Mouse (Mus musculus): ENCODE data around the gene Adam19. TPM values are rescaled to one million over a fixed set of nuclear protein-coding genes. Genes with fewer than 3 reads are reported as not detected.
A peak's percentile ranks its signal among the peaks of the same experiment; 100 is the strongest.

The Adam19 gene
- polyA plus RNA-seq, 1 experiment = 43.2 TPM

DNA sequence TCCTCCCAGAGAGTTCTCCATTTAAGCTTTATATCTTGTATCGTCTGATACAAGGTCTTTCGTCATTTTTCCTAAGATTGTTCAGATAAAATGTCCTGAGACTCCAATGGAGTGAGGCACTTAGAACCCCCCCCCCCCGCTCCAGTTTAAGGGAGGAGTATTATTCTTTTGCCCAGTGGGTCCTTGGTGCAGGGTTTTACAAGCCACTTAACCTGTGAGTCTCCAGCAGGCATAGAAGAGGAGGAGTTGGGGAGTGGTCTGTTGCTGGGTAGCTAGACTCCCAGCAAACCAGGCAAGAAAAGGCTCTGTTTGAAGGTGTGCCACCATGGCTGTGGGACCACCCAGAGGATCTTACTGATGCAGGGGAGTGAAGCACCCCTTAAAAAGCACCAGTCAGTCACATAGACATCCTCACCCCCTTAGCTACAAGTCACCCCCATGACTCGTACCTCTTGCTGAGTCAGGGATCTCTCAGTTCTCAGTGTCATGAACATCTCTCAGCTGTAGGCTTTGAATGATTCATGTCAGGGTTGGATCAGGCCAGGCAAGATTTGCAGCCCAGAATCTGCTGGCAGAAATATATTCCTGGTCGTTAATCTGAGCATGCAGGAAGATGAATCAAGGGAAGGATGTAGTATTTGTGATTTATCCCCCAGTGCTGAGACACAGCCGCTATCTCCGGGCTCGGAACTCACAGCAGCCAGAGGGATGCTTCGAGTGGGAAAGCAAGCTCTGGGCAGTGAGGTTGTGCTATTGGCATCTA is 59.8 kb downstream of the Adam19 start:
- no peak for TF ChIP-seq SRF (IDR thresholded peaks at IDR 0.05; ENCODE audit: control insufficient read depth, insufficient read length, low read depth)
- peak; percentile 17 for TF ChIP-seq POLR2AphosphoS2 (IDR thresholded peaks at IDR 0.05; ENCODE audit: insufficient read length, low read depth)
- peaks cover 40% of the 10 kb centered on the region for H3K36me3 ChIP-seq (ENCODE audit: control insufficient read depth, insufficient read depth)
- no peak overlapping the region for H3ac ChIP-seq (ENCODE audit: control insufficient read depth, insufficient read length)

DNA sequence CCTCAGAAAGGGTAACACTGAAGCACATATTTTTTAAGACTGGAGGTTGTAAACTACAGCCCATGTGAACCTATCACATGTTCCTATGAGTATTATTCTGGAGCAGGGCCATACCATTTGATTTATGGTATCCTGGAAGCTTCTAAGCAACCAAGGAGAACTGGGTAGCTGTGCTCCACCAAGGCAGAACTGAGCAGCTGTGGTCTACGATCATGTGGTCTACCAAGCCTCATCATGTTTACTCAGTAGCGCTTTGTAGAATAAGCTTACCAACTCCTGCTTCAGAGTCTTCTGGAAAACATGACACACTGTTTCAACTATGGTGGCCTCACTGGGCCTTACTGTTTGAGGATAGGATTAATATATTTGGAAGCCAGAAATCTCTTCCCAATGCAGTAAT is 60.7 kb downstream of the Adam19 start:
- H3K4me2 ChIP-seq (ENCODE audit: low read depth) = peak overlapping the region; percentile 25
- TF ChIP-seq E2F4 (IDR thresholded peaks at IDR 0.05; ENCODE audit: insufficient read depth) (no peak), MYOD1 (IDR thresholded peaks at IDR 0.05; ENCODE audit: control insufficient read depth in 1 of 3, insufficient read length in 2 of 3, low read depth in 2 of 3) (peak; percentile 36 to 56 (median 52)), MYOG (IDR thresholded peaks at IDR 0.05; ENCODE audit: control insufficient read depth in 1 of 3, insufficient read depth in 1 of 3, insufficient read length in 2 of 3, low read depth in 2 of 3) (peak in 1 of 3 experiments; percentile 38), SRF (IDR thresholded peaks at IDR 0.05; ENCODE audit: control insufficient read depth, insufficient read length, low read depth) (no peak), CEBPB (IDR thresholded peaks at IDR 0.05; ENCODE audit: insufficient read depth, poor library complexity, severe bottlenecking) (no peak), MAX (IDR thresholded peaks at IDR 0.05; ENCODE audit: low read depth) (no peak), POLR2AphosphoS2 (IDR thresholded peaks at IDR 0.05; ENCODE audit: insufficient read length, low read depth) (no peak), POLR2A (IDR thresholded peaks at IDR 0.05; ENCODE audit: insufficient read length, low read depth) (no peak), REST (IDR thresholded peaks at IDR 0.05; ENCODE audit: insufficient read depth, insufficient read length) (no peak), TCF3 (IDR thresholded peaks at IDR 0.05; ENCODE audit: insufficient read length, low read depth) (no peak), USF1 (IDR thresholded peaks at IDR 0.05; ENCODE audit: low read depth) (peak; percentile 80), TCF12 (IDR thresholded peaks at IDR 0.05; ENCODE audit: insufficient read depth, poor library complexity, severe bottlenecking) (peak; percentile 9)
- no peak overlapping the region for H3ac ChIP-seq (ENCODE audit: control insufficient read depth, insufficient read length)
- H3K36me3 ChIP-seq (ENCODE audit: control insufficient read depth, insufficient read depth) = peaks cover 44% of the 10 kb centered on the region
- H3K27me3 ChIP-seq (ENCODE audit: control insufficient read depth, insufficient read depth, insufficient read length) = no peaks in the 10 kb centered on the region
- H3K4me3 ChIP-seq = no peak overlapping the region
- H3K79me2 ChIP-seq (ENCODE audit: control insufficient read depth, insufficient read depth) = no peaks in the 10 kb centered on the region

More for the DNA sequence above, 59.8 kb downstream of the Adam19 start:
- no peaks in the 10 kb centered on the region for H3K27me3 ChIP-seq (ENCODE audit: control insufficient read depth, insufficient read depth, insufficient read length)
- no peak overlapping the region for H3K4me3 ChIP-seq
- no peaks in the 10 kb centered on the region for H3K79me2 ChIP-seq (ENCODE audit: control insufficient read depth, insufficient read depth)
- H3K4me2 ChIP-seq (ENCODE audit: low read depth) = peak overlapping the region; percentile 32

GRCm38 (mm10) chr11:46119624-46120023 is 63.8 kb downstream of the Adam19 start:
- Histone ChIP-seq H3ac (ENCODE audit: control insufficient read depth, insufficient read length) (no peak overlapping the region), H3K36me3 (ENCODE audit: control insufficient read depth, insufficient read depth) (peaks cover 38% of the 10 kb centered on the region), H3K79me2 (ENCODE audit: control insufficient read depth, insufficient read depth) (no peaks in the 10 kb centered on the region), H3K27me3 (ENCODE audit: control insufficient read depth, insufficient read depth, insufficient read length) (no peaks in the 10 kb centered on the region), H3K4me2 (ENCODE audit: low read depth) (peak overlapping the region; percentile 3), H3K4me3 (no peak overlapping the region)
- TF ChIP-seq REST (IDR thresholded peaks at IDR 0.05; ENCODE audit: insufficient read depth, insufficient read length) (no peak), USF1 (IDR thresholded peaks at IDR 0.05; ENCODE audit: low read depth) (no peak), POLR2AphosphoS2 (IDR thresholded peaks at IDR 0.05; ENCODE audit: insufficient read length, low read depth) (peak; percentile 12), TCF12 (IDR thresholded peaks at IDR 0.05; ENCODE audit: insufficient read depth, poor library complexity, severe bottlenecking) (peak; percentile 76), TCF3 (IDR thresholded peaks at IDR 0.05; ENCODE audit: insufficient read length, low read depth) (no peak), MYOD1 (IDR thresholded peaks at IDR 0.05; ENCODE audit: control insufficient read depth in 1 of 3, insufficient read length in 2 of 3, low read depth in 2 of 3) (peak; percentile 18 to 66 (median 44)), CEBPB (IDR thresholded peaks at IDR 0.05; ENCODE audit: insufficient read depth, poor library complexity, severe bottlenecking) (no peak), MYOG (IDR thresholded peaks at IDR 0.05; ENCODE audit: control insufficient read depth in 1 of 3, insufficient read depth in 1 of 3, insufficient read length in 2 of 3, low read depth in 2 of 3) (peak in 2 of 3 experiments; percentile 51 to 72)

DNA sequence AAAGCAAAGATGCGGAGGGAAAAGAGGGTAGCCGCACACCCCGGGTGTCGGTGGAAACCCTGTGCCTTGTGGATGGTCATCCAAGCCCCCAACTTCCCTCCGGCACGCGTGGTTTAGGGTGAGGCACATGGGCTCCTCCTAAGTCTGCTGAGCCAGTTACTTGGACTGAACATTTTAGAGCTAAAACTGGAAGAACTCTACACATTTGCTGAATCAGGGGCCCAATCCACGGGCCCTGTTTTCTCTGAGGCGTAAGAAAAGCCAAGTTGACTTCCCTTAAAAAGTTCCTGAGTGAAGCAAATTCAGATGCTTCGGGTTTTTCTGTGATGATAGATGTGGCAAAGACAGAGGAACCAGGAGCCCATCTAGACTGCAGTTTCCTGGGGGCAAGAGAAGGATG is 64.3 kb downstream of the Adam19 start:
- H3K4me3 ChIP-seq = no peak overlapping the region
- H3ac ChIP-seq (ENCODE audit: control insufficient read depth, insufficient read length) = no peak overlapping the region
- peaks cover 36% of the 10 kb centered on the region for H3K36me3 ChIP-seq (ENCODE audit: control insufficient read depth, insufficient read depth)

GRCm38 (mm10) chr11:46121666-46122065 is 65.9 kb downstream of the Adam19 start:
- no peak overlapping the region for H3ac ChIP-seq (ENCODE audit: control insufficient read depth, insufficient read length)
- TF ChIP-seq CEBPB (IDR thresholded peaks at IDR 0.05; ENCODE audit: insufficient read depth, poor library complexity, severe bottlenecking) = peak; percentile 44; the same call in 1 of the 2 replicates
- peak in 2 of 3 experiments; percentile 38 to 67 for TF ChIP-seq MYOD1 (IDR thresholded peaks at IDR 0.05; ENCODE audit: control insufficient read depth in 1 of 3, insufficient read length in 2 of 3, low read depth in 2 of 3)
- peak; percentile 15 to 87 (median 34) for TF ChIP-seq MYOG (IDR thresholded peaks at IDR 0.05; ENCODE audit: control insufficient read depth in 1 of 3, insufficient read depth in 1 of 3, insufficient read length in 2 of 3, low read depth in 2 of 3)
- TF ChIP-seq TCF12 (IDR thresholded peaks at IDR 0.05; ENCODE audit: insufficient read depth, poor library complexity, severe bottlenecking) = no peak
- no peaks in the 10 kb centered on the region for H3K79me2 ChIP-seq (ENCODE audit: control insufficient read depth, insufficient read depth)
- H3K4me3 ChIP-seq = no peak overlapping the region
- H3K4me2 ChIP-seq (ENCODE audit: low read depth) = no peak overlapping the region
- H3K27me3 ChIP-seq (ENCODE audit: control insufficient read depth, insufficient read depth, insufficient read length) = no peaks in the 10 kb centered on the region
- H3K36me3 ChIP-seq (ENCODE audit: control insufficient read depth, insufficient read depth) = peaks cover 40% of the 10 kb centered on the region

More for the DNA sequence above, 64.3 kb downstream of the Adam19 start:
- H3K27me3 ChIP-seq (ENCODE audit: control insufficient read depth, insufficient read depth, insufficient read length) = no peaks in the 10 kb centered on the region
- no peak for TF ChIP-seq REST (IDR thresholded peaks at IDR 0.05; ENCODE audit: insufficient read depth, insufficient read length)
- H3K4me2 ChIP-seq (ENCODE audit: low read depth) = no peak overlapping the region
- no peaks in the 10 kb centered on the region for H3K79me2 ChIP-seq (ENCODE audit: control insufficient read depth, insufficient read depth)

Measured in myocyte (in vitro differentiated cells).